Mouse (Mus musculus): ENCODE measurements around the gene Bach2. TPM values are rescaled to one million over a fixed set of nuclear protein-coding genes. Genes with fewer than 3 reads are reported as not detected.

The Bach2 gene
- polyA plus RNA-seq, 1 experiment = 18.7 TPM

GRCm38 (mm10) chr4:32326279-32326678, 87.7 kb downstream of the Bach2 start:
- Histone ChIP-seq H3K36me3 (ENCODE audit: control insufficient read depth, insufficient read depth, low read length, poor library complexity, severe bottlenecking) (no peaks in the 10 kb centered on the region), H3K4me3 (ENCODE audit: low read depth, low read length) (no peak overlapping the region), H3K27me3 (ENCODE audit: control insufficient read depth, insufficient read depth, low read length, poor library complexity, severe bottlenecking) (no peaks in the 10 kb centered on the region), H3K9me3 (replicated peaks; ENCODE audit: control insufficient read depth, insufficient read depth, low read length, poor library complexity, severe bottlenecking) (no peaks in the 10 kb centered on the region; the same call in 1 of the 2 replicates), H3K4me1 (ENCODE audit: control insufficient read depth, insufficient read depth, low read length) (no peaks in the 10 kb centered on the region), H3K9ac (ENCODE audit: low read depth, poor library complexity, severe bottlenecking) (no peak overlapping the region), H3K27ac (ENCODE audit: insufficient read depth, low read length) (no peak overlapping the region)
- no peak for TF ChIP-seq EP300 (IDR thresholded peaks at IDR 0.05; ENCODE audit: insufficient read depth, low read depth, low read length)
- no peak for TF ChIP-seq CTCF (IDR thresholded peaks at IDR 0.05; ENCODE audit: low read depth, low read length)
- no peak for TF ChIP-seq POLR2A (IDR thresholded peaks at IDR 0.05; ENCODE audit: insufficient read depth, low read length)

GRCm38 (mm10) chr4:32326860-32327259, 88.3 kb downstream of the Bach2 start:
- H3K9me3 ChIP-seq (replicated peaks; ENCODE audit: control insufficient read depth, insufficient read depth, low read length, poor library complexity, severe bottlenecking) = no peaks in the 10 kb centered on the region; the same call in 1 of the 2 replicates
- H3K9ac ChIP-seq (ENCODE audit: low read depth, poor library complexity, severe bottlenecking) = no peak overlapping the region
- no peak overlapping the region for H3K4me3 ChIP-seq (ENCODE audit: low read depth, low read length)
- TF ChIP-seq CTCF (IDR thresholded peaks at IDR 0.05; ENCODE audit: low read depth, low read length) = no peak
- TF ChIP-seq POLR2A (IDR thresholded peaks at IDR 0.05; ENCODE audit: insufficient read depth, low read length) = no peak
- no peak for TF ChIP-seq EP300 (IDR thresholded peaks at IDR 0.05; ENCODE audit: insufficient read depth, low read depth, low read length)
- H3K36me3 ChIP-seq (ENCODE audit: control insufficient read depth, insufficient read depth, low read length, poor library complexity, severe bottlenecking) = no peaks in the 10 kb centered on the region
- no peaks in the 10 kb centered on the region for H3K27me3 ChIP-seq (ENCODE audit: control insufficient read depth, insufficient read depth, low read length, poor library complexity, severe bottlenecking)
- H3K4me1 ChIP-seq (ENCODE audit: control insufficient read depth, insufficient read depth, low read length) = no peaks in the 10 kb centered on the region
- no peak overlapping the region for H3K27ac ChIP-seq (ENCODE audit: insufficient read depth, low read length)

DNA sequence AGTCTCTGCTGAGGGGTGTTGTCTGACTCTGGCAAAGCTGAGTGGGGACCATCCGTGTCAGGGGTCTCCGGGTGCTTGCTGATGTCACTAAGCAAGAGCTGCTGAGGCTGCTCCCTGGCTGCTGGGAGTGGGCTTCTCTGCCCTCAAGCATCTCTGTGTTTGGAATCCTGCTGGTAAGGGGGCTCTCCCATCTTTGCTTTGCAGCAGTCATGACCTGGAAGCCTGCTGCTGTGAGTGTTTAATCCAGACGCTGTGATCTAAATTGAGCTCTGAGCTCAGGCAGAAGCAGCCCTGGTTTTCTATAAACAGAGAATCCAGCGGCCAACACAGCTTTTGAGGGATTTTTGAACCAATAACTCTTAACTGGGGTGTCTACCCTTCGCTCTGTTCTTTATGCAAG, 89.0 kb downstream of the Bach2 start:
- H3K9me3 ChIP-seq (replicated peaks; ENCODE audit: control insufficient read depth, insufficient read depth, low read length, poor library complexity, severe bottlenecking) = no peaks in the 10 kb centered on the region; the same call in 1 of the 2 replicates
- H3K4me3 ChIP-seq (ENCODE audit: low read depth, low read length) = no peak overlapping the region
- H3K27me3 ChIP-seq (ENCODE audit: control insufficient read depth, insufficient read depth, low read length, poor library complexity, severe bottlenecking) = no peaks in the 10 kb centered on the region
- no peaks in the 10 kb centered on the region for H3K4me1 ChIP-seq (ENCODE audit: control insufficient read depth, insufficient read depth, low read length)
- TF ChIP-seq CTCF (IDR thresholded peaks at IDR 0.05; ENCODE audit: low read depth, low read length) = no peak
- no peak for TF ChIP-seq POLR2A (IDR thresholded peaks at IDR 0.05; ENCODE audit: insufficient read depth, low read length)
- TF ChIP-seq EP300 (IDR thresholded peaks at IDR 0.05; ENCODE audit: insufficient read depth, low read depth, low read length) = no peak
- H3K36me3 ChIP-seq (ENCODE audit: control insufficient read depth, insufficient read depth, low read length, poor library complexity, severe bottlenecking) = no peaks in the 10 kb centered on the region
- no peak overlapping the region for H3K27ac ChIP-seq (ENCODE audit: insufficient read depth, low read length)
- no peak overlapping the region for H3K9ac ChIP-seq (ENCODE audit: low read depth, poor library complexity, severe bottlenecking)

- Histone ChIP-seq H3K4me1 (ENCODE audit: control insufficient read depth, insufficient read depth, low read length) (no peaks in the 10 kb centered on the region), H3K27ac (ENCODE audit: insufficient read depth, low read length) (no peak overlapping the region), H3K4me3 (ENCODE audit: low read depth, low read length) (no peak overlapping the region), H3K27me3 (ENCODE audit: control insufficient read depth, insufficient read depth, low read length, poor library complexity, severe bottlenecking) (no peaks in the 10 kb centered on the region), H3K9ac (ENCODE audit: low read depth, poor library complexity, severe bottlenecking) (no peak overlapping the region), H3K36me3 (ENCODE audit: control insufficient read depth, insufficient read depth, low read length, poor library complexity, severe bottlenecking) (no peaks in the 10 kb centered on the region), H3K9me3 (replicated peaks; ENCODE audit: control insufficient read depth, insufficient read depth, low read length, poor library complexity, severe bottlenecking) (no peaks in the 10 kb centered on the region; the same call in 1 of the 2 replicates)
- TF ChIP-seq CTCF (IDR thresholded peaks at IDR 0.05; ENCODE audit: low read depth, low read length) (no peak), EP300 (IDR thresholded peaks at IDR 0.05; ENCODE audit: insufficient read depth, low read depth, low read length) (no peak), POLR2A (IDR thresholded peaks at IDR 0.05; ENCODE audit: insufficient read depth, low read length) (no peak)
Measured at GRCm38 (mm10) chr4:32328561-32328960, 90.0 kb downstream of the Bach2 start.

- no peak overlapping the region for H3K4me3 ChIP-seq (ENCODE audit: low read depth, low read length)
- no peaks in the 10 kb centered on the region for H3K9me3 ChIP-seq (replicated peaks; ENCODE audit: control insufficient read depth, insufficient read depth, low read length, poor library complexity, severe bottlenecking)
- H3K9ac ChIP-seq (ENCODE audit: low read depth, poor library complexity, severe bottlenecking) = no peak overlapping the region
- no peaks in the 10 kb centered on the region for H3K4me1 ChIP-seq (ENCODE audit: control insufficient read depth, insufficient read depth, low read length)
- no peak overlapping the region for H3K27ac ChIP-seq (ENCODE audit: insufficient read depth, low read length)
- no peaks in the 10 kb centered on the region for H3K27me3 ChIP-seq (ENCODE audit: control insufficient read depth, insufficient read depth, low read length, poor library complexity, severe bottlenecking)
- no peaks in the 10 kb centered on the region for H3K36me3 ChIP-seq (ENCODE audit: control insufficient read depth, insufficient read depth, low read length, poor library complexity, severe bottlenecking)
- TF ChIP-seq EP300 (IDR thresholded peaks at IDR 0.05; ENCODE audit: insufficient read depth, low read depth, low read length) (no peak), POLR2A (IDR thresholded peaks at IDR 0.05; ENCODE audit: insufficient read depth, low read length) (no peak), CTCF (IDR thresholded peaks at IDR 0.05; ENCODE audit: low read depth, low read length) (no peak)
Measured at GRCm38 (mm10) chr4:32330584-32331314, 92.1 kb downstream of the Bach2 start.

GRCm38 (mm10) chr4:32332028-32332427, 93.4 kb downstream of the Bach2 start:
- no peaks in the 10 kb centered on the region for H3K36me3 ChIP-seq (ENCODE audit: control insufficient read depth, insufficient read depth, low read length, poor library complexity, severe bottlenecking)
- H3K27ac ChIP-seq (ENCODE audit: insufficient read depth, low read length) = no peak overlapping the region
- no peaks in the 10 kb centered on the region for H3K4me1 ChIP-seq (ENCODE audit: control insufficient read depth, insufficient read depth, low read length)
- H3K9me3 ChIP-seq (replicated peaks; ENCODE audit: control insufficient read depth, insufficient read depth, low read length, poor library complexity, severe bottlenecking) = no peaks in the 10 kb centered on the region
- no peaks in the 10 kb centered on the region for H3K27me3 ChIP-seq (ENCODE audit: control insufficient read depth, insufficient read depth, low read length, poor library complexity, severe bottlenecking)
- TF ChIP-seq EP300 (IDR thresholded peaks at IDR 0.05; ENCODE audit: insufficient read depth, low read depth, low read length) = no peak
- no peak for TF ChIP-seq POLR2A (IDR thresholded peaks at IDR 0.05; ENCODE audit: insufficient read depth, low read length)
- no peak for TF ChIP-seq CTCF (IDR thresholded peaks at IDR 0.05; ENCODE audit: low read depth, low read length)
- no peak overlapping the region for H3K4me3 ChIP-seq (ENCODE audit: low read depth, low read length)
- H3K9ac ChIP-seq (ENCODE audit: low read depth, poor library complexity, severe bottlenecking) = no peak overlapping the region
